Mouse (Mus musculus): Measurements from ENCODE around the gene Med13l. TPM values are rescaled to one million over a fixed set of nuclear protein-coding genes. Genes with fewer than 3 reads are reported as not detected.

The Med13l gene
- polyA plus RNA-seq, 1 experiment from 2014 or later, result 7.0 TPM

- Histone ChIP-seq H3K9ac (ENCODE audit: low read depth, low read length) (no peak overlapping the region), H3K27ac (no peak overlapping the region), H3K4me1 (replicated peaks; ENCODE audit: insufficient read depth, low read length) (no peaks in the 10 kb centered on the region), H3K27me3 (ENCODE audit: insufficient read depth, low read length) (no peaks in the 10 kb centered on the region), H3K9me3 (replicated peaks; ENCODE audit: low read length) (no peaks in the 10 kb centered on the region), H3K36me3 (ENCODE audit: insufficient read depth, low read length) (no peaks in the 10 kb centered on the region), H3K4me3 (replicated peaks; ENCODE audit: low read depth, low read length) (no peak overlapping the region), H3K4me2 (ENCODE audit: low read length) (no peak overlapping the region)
- DNase-seq (ENCODE audit: low spot score) (peak; percentile 63), ATAC-seq (replicated peaks; ENCODE audit: low FRiP score, low read depth) (no peak)
- peak; percentile 65 for TF ChIP-seq CTCF (IDR thresholded peaks at IDR 0.05; ENCODE audit: low read depth)
- WGBS, result 46% methylated on average over 6 of the region's 6 CpGs
Observed at GRCm38 (mm10) chr5:118814052-118814451, 253.6 kb downstream of the Med13l start.

Measured in kidney, postnatal 0 days (tissue).